Mouse (Mus musculus): Measurements from ENCODE around the gene Nt5dc1.

DNA sequence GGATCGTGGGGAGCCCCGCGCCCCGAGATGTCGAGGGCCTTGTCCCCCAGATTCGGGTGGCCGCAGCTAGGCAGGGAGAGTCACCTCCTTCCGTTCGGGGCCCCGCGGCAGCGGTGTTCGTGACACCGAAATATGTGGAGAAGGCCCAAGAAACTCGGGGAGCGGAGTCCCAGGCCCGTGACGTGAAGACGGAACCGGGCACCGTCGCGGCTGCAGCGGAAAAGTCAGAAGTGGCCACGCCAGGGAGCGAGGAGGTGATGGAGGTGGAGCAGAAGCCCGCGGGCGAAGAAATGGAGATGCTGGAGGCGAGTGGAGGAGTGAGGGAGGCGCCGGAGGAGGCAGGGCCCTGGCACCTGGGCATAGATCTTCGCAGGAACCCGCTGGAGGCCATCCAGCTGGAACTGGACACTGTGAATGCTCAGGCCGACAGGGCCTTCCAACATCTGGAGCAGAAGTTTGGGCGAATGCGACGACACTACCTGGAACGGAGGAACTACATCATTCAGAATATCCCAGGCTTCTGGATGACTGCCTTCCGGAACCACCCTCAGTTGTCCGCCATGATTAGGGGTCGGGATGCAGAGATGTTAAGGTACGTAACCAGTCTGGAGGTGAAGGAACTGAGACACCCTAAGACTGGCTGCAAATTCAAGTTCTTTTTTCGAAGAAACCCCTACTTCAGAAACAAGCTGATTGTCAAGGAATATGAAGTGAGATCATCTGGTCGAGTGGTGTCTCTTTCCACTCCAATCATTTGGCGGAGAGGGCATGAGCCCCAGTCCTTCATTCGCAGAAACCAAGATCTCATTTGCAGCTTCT lies 135.7 kb downstream of the Nt5dc1 start:
- no peak for TF ChIP-seq POLR2A (IDR thresholded peaks at IDR 0.05; ENCODE audit: low read depth, low read length)
- no peak for TF ChIP-seq CTCF (IDR thresholded peaks at IDR 0.05; ENCODE audit: borderline replicate concordance, insufficient read depth, low read length)
